Mouse (Mus musculus): ENCODE measurements around the gene Ablim1. TPM values are rescaled to one million over a fixed set of nuclear protein-coding genes. Genes with fewer than 3 reads are reported as not detected.
A peak's percentile ranks its signal among the peaks of the same experiment; 100 is the strongest.

The Ablim1 gene
- polyA plus RNA-seq, 1 experiment from 2014 or later, result 52.8 TPM

- Histone ChIP-seq H3K36me3 (ENCODE audit: control insufficient read depth, insufficient read depth, low read length) (no peaks in the 10 kb centered on the region), H3K27ac (replicated peaks; ENCODE audit: low read depth, low read length) (no peak overlapping the region), H3K4me3 (replicated peaks; ENCODE audit: low read depth, low read length) (no peak overlapping the region), H3K4me2 (ENCODE audit: low read length) (no peak overlapping the region), H3K4me1 (ENCODE audit: control insufficient read depth, insufficient read depth, low read length) (peaks cover 7% of the 10 kb centered on the region; the same call in 1 of the 2 replicates), H3K27me3 (ENCODE audit: control insufficient read depth, insufficient read depth, low read length) (no peaks in the 10 kb centered on the region), H3K9ac (replicated peaks; ENCODE audit: low read length) (no peak overlapping the region), H3K9me3 (ENCODE audit: control insufficient read depth, low read length) (no peaks in the 10 kb centered on the region)
- DNase-seq (no peak), ATAC-seq (ENCODE audit: low FRiP score, low TSS enrichment) (no peak)
- 82% methylated on average over 4 of the region's 4 CpGs for WGBS
Observed at GRCm38 (mm10) chr19:56998331-56998730, 316.4 kb downstream of the Ablim1 start.

GRCm38 (mm10) chr19:56997164-56997599 is 317.5 kb downstream of the Ablim1 start:
- no peak overlapping the region for H3K4me3 ChIP-seq (replicated peaks; ENCODE audit: low read depth, low read length)
- peak overlapping the region; percentile 32 for H3K4me2 ChIP-seq (ENCODE audit: low read length)
- DNase-seq (peak; percentile 56), ATAC-seq (ENCODE audit: low FRiP score, low TSS enrichment) (no peak; the same call in 1 of the 2 replicates)
- no peaks in the 10 kb centered on the region for H3K36me3 ChIP-seq (ENCODE audit: control insufficient read depth, insufficient read depth, low read length)
- no peaks in the 10 kb centered on the region for H3K9me3 ChIP-seq (ENCODE audit: control insufficient read depth, low read length)
- H3K27me3 ChIP-seq (ENCODE audit: control insufficient read depth, insufficient read depth, low read length), result no peaks in the 10 kb centered on the region
- 5% methylated on average over 10 of the region's 10 CpGs for WGBS
- no peak overlapping the region; the same call in 1 of the 2 replicates for H3K9ac ChIP-seq (replicated peaks; ENCODE audit: low read length)
- peaks cover 7% of the 10 kb centered on the region; the same call in 1 of the 2 replicates for H3K4me1 ChIP-seq (ENCODE audit: control insufficient read depth, insufficient read depth, low read length)
- no peak overlapping the region; the same call in 1 of the 2 replicates for H3K27ac ChIP-seq (replicated peaks; ENCODE audit: low read depth, low read length)

GRCm38 (mm10) chr19:56995441-56995840 is 319.3 kb downstream of the Ablim1 start:
- Histone ChIP-seq H3K4me1 (ENCODE audit: control insufficient read depth, insufficient read depth, low read length) (peaks cover 13% of the 10 kb centered on the region), H3K4me2 (ENCODE audit: low read length) (no peak overlapping the region), H3K36me3 (ENCODE audit: control insufficient read depth, insufficient read depth, low read length) (no peaks in the 10 kb centered on the region), H3K27me3 (ENCODE audit: control insufficient read depth, insufficient read depth, low read length) (no peaks in the 10 kb centered on the region), H3K9me3 (ENCODE audit: control insufficient read depth, low read length) (no peaks in the 10 kb centered on the region), H3K9ac (replicated peaks; ENCODE audit: low read length) (no peak overlapping the region), H3K4me3 (replicated peaks; ENCODE audit: low read depth, low read length) (no peak overlapping the region), H3K27ac (replicated peaks; ENCODE audit: low read depth, low read length) (no peak overlapping the region)
- DNase-seq, result no peak
- 84% methylated on average over 4 of the region's 4 CpGs for WGBS
- no peak for ATAC-seq (ENCODE audit: low FRiP score, low TSS enrichment)

GRCm38 (mm10) chr19:56994653-56995052 is 320.1 kb downstream of the Ablim1 start:
- Histone ChIP-seq H3K27ac (replicated peaks; ENCODE audit: low read depth, low read length) (no peak overlapping the region), H3K4me1 (ENCODE audit: control insufficient read depth, insufficient read depth, low read length) (peaks cover 21% of the 10 kb centered on the region), H3K4me3 (replicated peaks; ENCODE audit: low read depth, low read length) (no peak overlapping the region), H3K9ac (replicated peaks; ENCODE audit: low read length) (no peak overlapping the region), H3K36me3 (ENCODE audit: control insufficient read depth, insufficient read depth, low read length) (no peaks in the 10 kb centered on the region), H3K9me3 (ENCODE audit: control insufficient read depth, low read length) (no peaks in the 10 kb centered on the region), H3K4me2 (ENCODE audit: low read length) (no peak overlapping the region), H3K27me3 (ENCODE audit: control insufficient read depth, insufficient read depth, low read length) (no peaks in the 10 kb centered on the region)
- DNase-seq (no peak), ATAC-seq (ENCODE audit: low FRiP score, low TSS enrichment) (no peak)
- WGBS, result 64% methylated on average over 4 of the region's 4 CpGs

- DNase-seq (no peak), ATAC-seq (ENCODE audit: low FRiP score, low TSS enrichment) (no peak)
- peaks cover 28% of the 10 kb centered on the region for H3K4me1 ChIP-seq (ENCODE audit: control insufficient read depth, insufficient read depth, low read length)
- no peak overlapping the region for H3K27ac ChIP-seq (replicated peaks; ENCODE audit: low read depth, low read length)
- H3K36me3 ChIP-seq (ENCODE audit: control insufficient read depth, insufficient read depth, low read length), result no peaks in the 10 kb centered on the region
- no peaks in the 10 kb centered on the region for H3K27me3 ChIP-seq (ENCODE audit: control insufficient read depth, insufficient read depth, low read length)
- no peaks in the 10 kb centered on the region for H3K9me3 ChIP-seq (ENCODE audit: control insufficient read depth, low read length)
- 80% methylated on average over 4 of the region's 4 CpGs for WGBS
- no peak overlapping the region for H3K4me2 ChIP-seq (ENCODE audit: low read length)
- no peak overlapping the region for H3K4me3 ChIP-seq (replicated peaks; ENCODE audit: low read depth, low read length)
- no peak overlapping the region for H3K9ac ChIP-seq (replicated peaks; ENCODE audit: low read length)
Observed at GRCm38 (mm10) chr19:56993763-56994162, 321.0 kb downstream of the Ablim1 start.

GRCm38 (mm10) chr19:56992978-56993545 is 321.7 kb downstream of the Ablim1 start:
- Histone ChIP-seq H3K27me3 (ENCODE audit: control insufficient read depth, insufficient read depth, low read length) (no peaks in the 10 kb centered on the region), H3K4me3 (replicated peaks; ENCODE audit: low read depth, low read length) (no peak overlapping the region), H3K9ac (replicated peaks; ENCODE audit: low read length) (no peak overlapping the region), H3K36me3 (ENCODE audit: control insufficient read depth, insufficient read depth, low read length) (no peaks in the 10 kb centered on the region), H3K4me1 (ENCODE audit: control insufficient read depth, insufficient read depth, low read length) (peaks cover 28% of the 10 kb centered on the region), H3K4me2 (ENCODE audit: low read length) (no peak overlapping the region), H3K27ac (replicated peaks; ENCODE audit: low read depth, low read length) (no peak overlapping the region), H3K9me3 (ENCODE audit: control insufficient read depth, low read length) (no peaks in the 10 kb centered on the region)
- DNase-seq (no peak), ATAC-seq (ENCODE audit: low FRiP score, low TSS enrichment) (no peak)
- 63% methylated on average over 8 of the region's 8 CpGs for WGBS

- Histone ChIP-seq H3K4me2 (ENCODE audit: low read length) (peak overlapping the region; percentile 33), H3K27ac (replicated peaks; ENCODE audit: low read depth, low read length) (peak overlapping the region; percentile 66), H3K9me3 (ENCODE audit: control insufficient read depth, low read length) (no peaks in the 10 kb centered on the region), H3K4me1 (ENCODE audit: control insufficient read depth, insufficient read depth, low read length) (peaks cover 21% of the 10 kb centered on the region), H3K4me3 (replicated peaks; ENCODE audit: low read depth, low read length) (no peak overlapping the region), H3K36me3 (ENCODE audit: control insufficient read depth, insufficient read depth, low read length) (no peaks in the 10 kb centered on the region), H3K9ac (replicated peaks; ENCODE audit: low read length) (no peak overlapping the region), H3K27me3 (ENCODE audit: control insufficient read depth, insufficient read depth, low read length) (no peaks in the 10 kb centered on the region)
- WGBS, result 12% methylated on average over 14 of the region's 14 CpGs
- ATAC-seq (ENCODE audit: low FRiP score, low TSS enrichment), result peak; percentile 78
- peak; percentile 81 for DNase-seq
Observed at GRCm38 (mm10) chr19:56990367-56991111, 324.2 kb downstream of the Ablim1 start.

- no peak for ATAC-seq (ENCODE audit: low FRiP score, low TSS enrichment)
- Histone ChIP-seq H3K9ac (replicated peaks; ENCODE audit: low read length) (no peak overlapping the region), H3K4me1 (ENCODE audit: control insufficient read depth, insufficient read depth, low read length) (peaks cover 21% of the 10 kb centered on the region), H3K9me3 (ENCODE audit: control insufficient read depth, low read length) (no peaks in the 10 kb centered on the region), H3K36me3 (ENCODE audit: control insufficient read depth, insufficient read depth, low read length) (no peaks in the 10 kb centered on the region), H3K27me3 (ENCODE audit: control insufficient read depth, insufficient read depth, low read length) (no peaks in the 10 kb centered on the region), H3K27ac (replicated peaks; ENCODE audit: low read depth, low read length) (no peak overlapping the region), H3K4me2 (ENCODE audit: low read length) (no peak overlapping the region), H3K4me3 (replicated peaks; ENCODE audit: low read depth, low read length) (no peak overlapping the region)
- DNase-seq, result no peak
- WGBS, result 85% methylated on average over 8 of the region's 8 CpGs
Observed at GRCm38 (mm10) chr19:56989171-56989570, 325.5 kb downstream of the Ablim1 start.

- Histone ChIP-seq H3K4me1 (ENCODE audit: control insufficient read depth, insufficient read depth, low read length) (0 out of 2 replicates have a peak, but pooled peaks cover 4% of the 10 kb centered on the region), H3K4me2 (ENCODE audit: low read length) (no peak overlapping the region), H3K4me3 (replicated peaks; ENCODE audit: low read depth, low read length) (no peak overlapping the region), H3K9me3 (ENCODE audit: control insufficient read depth, low read length) (no peaks in the 10 kb centered on the region), H3K27me3 (ENCODE audit: control insufficient read depth, insufficient read depth, low read length) (no peaks in the 10 kb centered on the region), H3K27ac (replicated peaks; ENCODE audit: low read depth, low read length) (no peak overlapping the region), H3K9ac (replicated peaks; ENCODE audit: low read length) (no peak overlapping the region), H3K36me3 (ENCODE audit: control insufficient read depth, insufficient read depth, low read length) (no peaks in the 10 kb centered on the region)
- DNase-seq (no peak), ATAC-seq (ENCODE audit: low FRiP score, low TSS enrichment) (no peak)
- WGBS, result 71% methylated on average over 4 of the region's 4 CpGs
Observed at GRCm38 (mm10) chr19:56984229-56984628, 330.5 kb downstream of the Ablim1 start.
